ENCODE assay signal across 8 mouse cellular contexts in the genomic region with DNA sequence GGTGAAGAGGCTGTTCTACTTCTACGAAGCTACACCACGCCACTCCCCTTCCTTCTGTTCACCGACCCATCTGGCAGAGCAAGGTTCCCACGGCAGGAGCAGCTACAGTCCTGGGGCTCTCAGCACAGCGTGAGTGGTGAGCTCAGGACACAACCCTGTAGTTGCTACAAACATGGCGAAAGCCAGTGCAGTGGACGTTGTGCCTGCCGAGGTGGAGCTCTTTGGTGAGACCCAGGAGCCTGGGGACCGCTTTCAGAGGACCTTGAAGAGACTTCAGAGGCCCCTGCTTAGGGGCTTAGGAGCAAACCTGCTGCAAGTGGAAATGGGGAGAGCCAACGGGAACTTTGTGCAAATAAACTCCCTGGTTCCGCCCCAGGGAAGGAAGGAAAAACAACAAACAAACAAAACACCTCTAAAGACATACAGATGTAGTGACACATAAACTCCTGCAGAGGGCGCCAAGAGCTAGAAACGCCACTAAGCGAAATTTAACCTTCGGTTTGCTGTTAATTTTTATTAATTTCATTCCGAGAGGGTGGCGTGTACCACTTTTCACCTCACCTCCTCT. TPM values are rescaled to one million over a fixed set of nuclear protein-coding genes. Genes with fewer than 3 reads are reported as not detected.
DNase-seq lines count a peak whose midpoint lies in the region; ATAC-seq lines count a peak whose summit lies in the region.

No protein-coding gene starts in this region.

- no peaks in the 10 kb centered on the region for H3K9me3 ChIP-seq in embryonic facial prominence, embryonic 10.5 days
- no peaks in the 10 kb centered on the region for H3K9me3 ChIP-seq in hindbrain, embryonic 13.5 days
- no peaks in the 10 kb centered on the region for H3K9me3 ChIP-seq in liver, embryonic 12.5 days (replicated peaks)

- DNase-seq in A20 (ENCODE audit: low read depth, low spot score) (peak; percentile 53), ES-CJ7 (ENCODE audit: low read depth, low spot score) (peak; percentile 33)
- peak; percentile 40 for DNase-seq in embryonic facial prominence, embryonic 10.5 days (ENCODE audit: low spot score)
- DNase-seq in neural tube, embryonic 10.5 days (ENCODE audit: extremely low spot score, low spot score), result peak; percentile 54
- no peak for DNase-seq in right cerebral cortex, postnatal 25 days
- DNase-seq in gastrocnemius, postnatal 25 days, result no peak

- no peaks in the 10 kb centered on the region for H3K36me3 ChIP-seq in embryonic facial prominence, embryonic 10.5 days (replicated peaks)
- no peaks in the 10 kb centered on the region for H3K36me3 ChIP-seq in hindbrain, embryonic 13.5 days
- no peaks in the 10 kb centered on the region for H3K36me3 ChIP-seq in liver, embryonic 12.5 days

- ATAC-seq in hindbrain, embryonic 13.5 days (ENCODE audit: low FRiP score), result no peak
- 0 out of 2 replicates have a peak, but pooled peaks have one; percentile 18 for ATAC-seq in liver, embryonic 12.5 days

- peak overlapping the region; percentile 61 for H3K9ac ChIP-seq in hindbrain, embryonic 13.5 days
- H3K9ac ChIP-seq in liver, embryonic 12.5 days, result peak overlapping the region; percentile 80

- H3K4me2 ChIP-seq in hindbrain, embryonic 13.5 days, result peak overlapping the region; percentile 58
- peak overlapping the region; percentile 83 for H3K4me2 ChIP-seq in liver, embryonic 12.5 days

- peaks cover 15% of the 10 kb centered on the region for H3K4me1 ChIP-seq in embryonic facial prominence, embryonic 10.5 days
- H3K4me1 ChIP-seq in hindbrain, embryonic 13.5 days (replicated peaks), result peaks cover 9% of the 10 kb centered on the region
- H3K4me1 ChIP-seq in liver, embryonic 12.5 days, result peaks cover 82% of the 10 kb centered on the region

- 19% methylated on average over 17 of the region's 17 CpGs for WGBS in embryonic facial prominence, embryonic 10.5 days
- WGBS in hindbrain, embryonic 13.5 days, result 13% methylated on average over 17 of the region's 17 CpGs
- WGBS in liver, embryonic 12.5 days (ENCODE audit: insufficient replicate concordance), result 8% methylated on average over 17 of the region's 17 CpGs

- peak overlapping the region; percentile 48 for H3K4me3 ChIP-seq in embryonic facial prominence, embryonic 10.5 days
- H3K4me3 ChIP-seq in hindbrain, embryonic 13.5 days, result peak overlapping the region; percentile 32
- H3K4me3 ChIP-seq in liver, embryonic 12.5 days, result peak overlapping the region; percentile 49

- H3K27ac ChIP-seq in embryonic facial prominence, embryonic 10.5 days (replicated peaks), result peak overlapping the region; percentile 82
- 0 out of 2 replicates have a peak overlapping the region, but pooled peaks have one; percentile 6 for H3K27ac ChIP-seq in hindbrain, embryonic 13.5 days
- peak overlapping the region; percentile 99 for H3K27ac ChIP-seq in liver, embryonic 12.5 days

- H3K27me3 ChIP-seq in embryonic facial prominence, embryonic 10.5 days (replicated peaks; ENCODE audit: low read depth, poor library complexity, severe bottlenecking), result no peaks in the 10 kb centered on the region; the same call in 1 of the 2 replicates
- H3K27me3 ChIP-seq in hindbrain, embryonic 13.5 days, result no peaks in the 10 kb centered on the region
- no peaks in the 10 kb centered on the region for H3K27me3 ChIP-seq in liver, embryonic 12.5 days (replicated peaks)

RNA-seq across cellular contexts. Expression of gene Btnl10, which starts 3.2 kb away (rescaled TPM):
- polyA plus RNA-seq in embryonic facial prominence, embryonic 10.5 days (2016; fragmentation: Nextera tagmentation; extraction: Ambion mirVana), result not detected in 2 replicates
- polyA plus RNA-seq in hindbrain, embryonic 13.5 days (2015; fragmentation: Nextera tagmentation; extraction: Ambion mirVana), result not detected in 2 replicates
- 9.5 and 10.9 TPM in 2 replicates for polyA plus RNA-seq in liver, embryonic 12.5 days (2016; fragmentation: Nextera tagmentation; extraction: Ambion mirVana)
- total RNA-seq in gastrocnemius, postnatal 25 days (2021), result not detected

RNA-seq across cellular contexts. Expression of gene Zfp39, which starts 10.5 kb away (rescaled TPM):
- 5.7 and 6.3 TPM in 2 replicates for polyA plus RNA-seq in embryonic facial prominence, embryonic 10.5 days (2016; fragmentation: Nextera tagmentation; extraction: Ambion mirVana)
- polyA plus RNA-seq in hindbrain, embryonic 13.5 days (2015; fragmentation: Nextera tagmentation; extraction: Ambion mirVana), result 5.0 and 5.7 TPM in 2 replicates
- polyA plus RNA-seq in liver, embryonic 12.5 days (2016; fragmentation: Nextera tagmentation; extraction: Ambion mirVana), result 6.1 and 7.1 TPM in 2 replicates
- 1 to 10 TPM; 2.7 to 3.0 TPM for total RNA-seq in gastrocnemius, postnatal 25 days (2021)

RNA-seq across cellular contexts. Expression of gene Rnf187, which starts 24.2 kb away (rescaled TPM):
- polyA plus RNA-seq in embryonic facial prominence, embryonic 10.5 days (2016; fragmentation: Nextera tagmentation; extraction: Ambion mirVana), result 255 and 258 TPM in 2 replicates
- 522 and 540 TPM in 2 replicates for polyA plus RNA-seq in hindbrain, embryonic 13.5 days (2015; fragmentation: Nextera tagmentation; extraction: Ambion mirVana)
- polyA plus RNA-seq in liver, embryonic 12.5 days (2016; fragmentation: Nextera tagmentation; extraction: Ambion mirVana), result 200 and 207 TPM in 2 replicates
- 100 to 1,000 TPM in 1 of 2 experiments, 10 to 100 TPM in 1; 99.3 to 105 TPM for total RNA-seq in gastrocnemius, postnatal 25 days (2021)

RNA-seq across cellular contexts. Expression of gene Hist3h2ba, which starts 34.2 kb away (rescaled TPM):
- polyA plus RNA-seq in embryonic facial prominence, embryonic 10.5 days (2016; fragmentation: Nextera tagmentation; extraction: Ambion mirVana), result 23.0 and 25.0 TPM in 2 replicates
- 285 and 298 TPM in 2 replicates for polyA plus RNA-seq in hindbrain, embryonic 13.5 days (2015; fragmentation: Nextera tagmentation; extraction: Ambion mirVana)
- 5.3 and 5.7 TPM in 2 replicates for polyA plus RNA-seq in liver, embryonic 12.5 days (2016; fragmentation: Nextera tagmentation; extraction: Ambion mirVana)
- 1 to 10 TPM; 1.1 to 1.2 TPM for total RNA-seq in gastrocnemius, postnatal 25 days (2021)

RNA-seq across cellular contexts. Expression of gene Hist3h2a, which starts 39.9 kb away (rescaled TPM):
- 17.8 and 19.0 TPM in 2 replicates for polyA plus RNA-seq in embryonic facial prominence, embryonic 10.5 days (2016; fragmentation: Nextera tagmentation; extraction: Ambion mirVana)
- 138 and 142 TPM in 2 replicates for polyA plus RNA-seq in hindbrain, embryonic 13.5 days (2015; fragmentation: Nextera tagmentation; extraction: Ambion mirVana)
- polyA plus RNA-seq in liver, embryonic 12.5 days (2016; fragmentation: Nextera tagmentation; extraction: Ambion mirVana), result 14.3 and 16.9 TPM in 2 replicates
- 10 to 100 TPM; 10.1 to 11.1 TPM for total RNA-seq in gastrocnemius, postnatal 25 days (2021)

Comparison
In these comparisons a context has a peak if more than half of its experiments do, and no peak if none do; other contexts are left out.
1. DNase-seq: peak in A20 (single experiment), ES-CJ7 (single experiment), embryonic facial prominence, embryonic 10.5 days (single experiment) and neural tube, embryonic 10.5 days (single experiment); none in right cerebral cortex, postnatal 25 days (single experiment) and gastrocnemius, postnatal 25 days (single experiment).
2. H3K27ac ChIP-seq: peak in every context shown above with its lines; median percentile 99 in liver, embryonic 12.5 days; 82 in embryonic facial prominence, embryonic 10.5 days; 6 in hindbrain, embryonic 13.5 days.
3. RNA of gene Btnl10, which starts 3.2 kb away (polyA plus RNA-seq): 9.5 to 10.9 TPM in liver, embryonic 12.5 days; not detected in embryonic facial prominence, embryonic 10.5 days and not detected in hindbrain, embryonic 13.5 days; every median in the first group is over 10 times any median in the second.
4. Peak in every context shown above with its lines, with median percentiles within 50 percentile points of each other: H3K4me3 ChIP-seq.